Mouse (Mus musculus) small intestine, adult 2 months (tissue): Measurements from ENCODE around the gene Spcs3. TPM values are rescaled to one million over a fixed set of nuclear protein-coding genes. Genes with fewer than 3 reads are reported as not detected.
A peak's percentile ranks its signal among the peaks of the same experiment; 100 is the strongest.

ENCODE experiments used
- H3K27ac ChIP-seq: fragments of 200-500 bp; 2 replicates; pipeline ENCODE4 v1.5.1; 2012; ENCODE audit warnings: low read depth, low read length, control low read depth, inconsistent platforms; ENCODE audit not compliant: insufficient read depth
- H3K27me3 ChIP-seq: fragments of 200-500 bp; 2 replicates; pipeline ENCODE4 v1.6.1; 2012; ENCODE audit warnings: mild to moderate bottlenecking, moderate library complexity, low read length, inconsistent platforms; ENCODE audit not compliant: control insufficient read depth, insufficient read depth
- H3K36me3 ChIP-seq: fragments of 200-500 bp; 2 replicates; pipeline ENCODE4 v1.6.1; 2012; ENCODE audit warnings: mild to moderate bottlenecking, low read length, control low read depth, inconsistent platforms; ENCODE audit not compliant: control insufficient read depth, insufficient read depth
- H3K4me1 ChIP-seq: fragments of 200-500 bp; 2 replicates; pipeline ENCODE4 v1.6.1; 2012; ENCODE audit warnings: low read length, inconsistent platforms, mixed read lengths; ENCODE audit not compliant: control insufficient read depth, insufficient read depth, insufficient read length
- H3K4me3 ChIP-seq: fragments of 200-500 bp; 2 replicates; pipeline ENCODE4 v1.5.1; 2012; ENCODE audit warnings: low read depth, mild to moderate bottlenecking, control low read depth, inconsistent platforms, low read length, moderate library complexity
- CTCF ChIP-seq: fragments of 200-500 bp; IDR thresholded peaks from 2 replicates; pipeline ENCODE4 v1.5.1; 2012; ENCODE audit warnings: low read depth, mild to moderate bottlenecking, control low read depth, inconsistent platforms, low read length, moderate library complexity, mixed read lengths; ENCODE audit not compliant: insufficient replicate concordance, insufficient read length; ENCODE audit errors: extremely low read depth
- POLR2A ChIP-seq: fragments of 200-500 bp; IDR thresholded peaks from 2 replicates; pipeline ENCODE4 v1.6.1; 2012; ENCODE audit warnings: low read depth, mild to moderate bottlenecking, control low read depth, inconsistent platforms, low read length, moderate library complexity
- WGBS: fragments of 180-500 bp; shearing (Covaris S2); methylation state at CpG from one replicate; pipeline ENCODE4 v1.1.7; 2018; 5-methylcytosine and 5-hydroxymethylcytosine counted together
- polyA plus RNA-seq: library from polyadenylated mRNA; depleted of rRNA; stranded (reverse); fragments of >200 nt; gene quantifications from 2 replicates; pipeline ENCODE4 v1.2.3, GENCODE M21; 2012; rRNA removed

Gene Spcs3
- 2.4 and 2.9 TPM in 2 replicates for polyA plus RNA-seq

- H3K27ac ChIP-seq = peak within 1 kb of the TSS; percentile 92
- H3K27me3 ChIP-seq = no peaks in the 10 kb centered on the region
- H3K36me3 ChIP-seq = peaks cover 1% of the 10 kb centered on the region
- H3K4me3 ChIP-seq = peak within 1 kb of the TSS; percentile 99
- TF ChIP-seq CTCF = no peak
- peak; percentile 18; the same call in 1 of the 2 replicates for TF ChIP-seq POLR2A
- no peaks in the 10 kb centered on the region for H3K4me1 ChIP-seq
- WGBS = under 1% methylated on average over 88 of the region's 89 CpGs
These were observed at the start of gene Spcs3, which contains the start of gene Asb5 for GRCm38 (mm10) chr8:54529382-54530296. Gene Spcs3 (minus strand): TSS chr8:54529998. Gene Asb5 (plus strand): TSS chr8:54529580.

DNA sequence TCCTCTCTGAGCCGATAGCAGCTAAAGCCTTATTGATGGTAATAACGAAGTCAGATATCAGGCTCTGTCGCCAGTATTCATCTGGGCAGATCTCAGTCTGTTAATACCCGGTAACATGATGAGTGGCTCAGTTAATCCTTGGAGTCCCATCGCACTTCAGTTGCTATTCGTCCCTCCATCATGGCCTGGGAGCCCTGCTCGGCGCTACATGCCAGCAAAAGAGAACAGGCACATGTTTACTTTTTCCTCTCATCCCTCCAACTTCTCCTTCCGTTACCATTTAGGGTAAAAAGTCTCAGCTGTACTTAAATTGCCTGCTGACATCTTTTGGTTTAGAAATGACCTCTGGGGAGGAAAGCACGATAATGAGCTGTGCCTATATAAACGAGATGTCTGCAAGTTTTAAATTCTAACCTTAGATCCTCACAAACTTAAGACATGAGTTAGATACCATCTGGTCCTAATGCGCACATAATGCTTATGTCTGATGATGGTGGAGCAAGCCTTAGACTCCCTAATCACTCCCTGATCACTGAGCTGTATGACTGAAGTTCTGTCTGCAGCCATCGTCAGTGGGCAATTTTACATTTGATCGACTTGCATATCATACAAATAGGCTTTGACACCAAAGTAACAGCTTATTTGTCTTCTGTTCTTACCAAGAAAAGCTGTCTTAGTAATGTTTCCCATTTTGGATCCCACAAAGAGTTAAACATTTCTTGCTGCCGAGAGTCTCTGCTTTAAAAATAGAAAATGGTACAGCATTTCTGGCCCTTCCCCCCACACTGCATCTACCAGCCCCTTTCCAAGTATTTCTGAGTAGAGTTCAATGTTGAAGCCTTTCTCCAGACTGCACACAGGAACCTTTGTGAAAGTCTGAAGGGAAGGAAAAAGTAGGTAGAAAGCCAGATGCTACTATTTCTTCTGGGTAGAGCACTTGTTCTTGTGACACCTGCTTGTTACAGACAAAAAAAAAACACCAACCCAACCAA is 41.1 kb upstream of the Spcs3 start:
- WGBS = 76% methylated on average over 15 of the region's 15 CpGs

DNA sequence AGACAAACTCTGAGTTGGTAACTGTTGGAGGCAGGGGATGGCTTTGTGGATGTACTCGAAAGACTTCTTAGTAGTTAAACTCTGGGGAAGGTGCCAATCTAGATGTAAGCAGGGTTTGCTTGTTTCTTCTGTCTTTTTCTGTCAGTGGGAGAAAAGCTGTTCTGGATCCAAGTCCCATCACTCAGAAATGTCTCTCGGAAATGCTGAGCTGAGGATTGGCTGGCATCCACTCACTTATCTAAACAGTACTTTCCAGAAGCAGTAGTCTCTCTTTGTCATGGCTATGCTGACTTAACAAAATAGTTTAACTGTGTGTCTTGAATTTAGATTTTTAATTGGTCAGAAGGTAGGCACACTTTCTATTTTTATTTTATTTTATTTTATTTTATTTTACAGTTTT is 37.4 kb upstream of the Spcs3 start:
- 67% methylated on average over 2 of the region's 2 CpGs for WGBS
- H3K27me3 ChIP-seq = no peaks in the 10 kb centered on the region
- no peaks in the 10 kb centered on the region for H3K36me3 ChIP-seq
- TF ChIP-seq CTCF (no peak), POLR2A (no peak)
- no peak overlapping the region for H3K4me3 ChIP-seq
- H3K27ac ChIP-seq = no peak overlapping the region
- no peaks in the 10 kb centered on the region for H3K4me1 ChIP-seq

More for the DNA sequence above, 41.1 kb upstream of the Spcs3 start:
- TF ChIP-seq POLR2A = no peak
- no peak for TF ChIP-seq CTCF
- Histone ChIP-seq H3K36me3 (no peaks in the 10 kb centered on the region), H3K4me1 (no peaks in the 10 kb centered on the region), H3K27ac (no peak overlapping the region; the same call in 1 of the 2 replicates), H3K27me3 (no peaks in the 10 kb centered on the region), H3K4me3 (no peak overlapping the region)

- H3K4me3 ChIP-seq = no peak overlapping the region
- no peaks in the 10 kb centered on the region for H3K4me1 ChIP-seq
- TF ChIP-seq POLR2A = no peak
- no peak for TF ChIP-seq CTCF
- 79% methylated on average over 7 of the region's 7 CpGs for WGBS
- no peak overlapping the region for H3K27ac ChIP-seq
- H3K27me3 ChIP-seq = no peaks in the 10 kb centered on the region
- H3K36me3 ChIP-seq = no peaks in the 10 kb centered on the region
These were observed 35.9 kb upstream of the Spcs3 start for GRCm38 (mm10) chr8:54565603-54566260.

DNA sequence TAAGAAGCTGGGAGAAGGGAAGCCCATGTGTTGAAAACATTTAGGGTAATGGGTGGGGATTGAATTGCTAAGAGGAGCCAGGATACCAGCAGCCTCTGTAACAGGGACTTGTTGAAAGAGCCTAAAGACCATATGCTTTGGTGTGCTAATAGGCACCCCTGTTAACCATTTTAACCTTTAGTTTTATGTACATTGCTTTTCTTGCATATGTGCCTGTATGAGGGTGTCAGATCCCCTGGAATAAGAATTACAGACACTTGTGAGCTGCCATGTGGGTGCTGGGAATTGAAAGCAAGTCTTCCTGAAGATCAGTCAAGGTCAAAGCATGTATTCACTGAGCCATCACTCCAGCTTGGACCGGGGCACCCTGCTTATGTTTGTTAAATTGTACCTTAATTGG is 35.4 kb upstream of the Spcs3 start:
- Histone ChIP-seq H3K27me3 (no peaks in the 10 kb centered on the region), H3K36me3 (no peaks in the 10 kb centered on the region), H3K4me1 (no peaks in the 10 kb centered on the region), H3K4me3 (no peak overlapping the region), H3K27ac (no peak overlapping the region)
- WGBS = 88% methylated on average over 1 of the region's 1 CpGs
- TF ChIP-seq CTCF (no peak), POLR2A (no peak)

DNA sequence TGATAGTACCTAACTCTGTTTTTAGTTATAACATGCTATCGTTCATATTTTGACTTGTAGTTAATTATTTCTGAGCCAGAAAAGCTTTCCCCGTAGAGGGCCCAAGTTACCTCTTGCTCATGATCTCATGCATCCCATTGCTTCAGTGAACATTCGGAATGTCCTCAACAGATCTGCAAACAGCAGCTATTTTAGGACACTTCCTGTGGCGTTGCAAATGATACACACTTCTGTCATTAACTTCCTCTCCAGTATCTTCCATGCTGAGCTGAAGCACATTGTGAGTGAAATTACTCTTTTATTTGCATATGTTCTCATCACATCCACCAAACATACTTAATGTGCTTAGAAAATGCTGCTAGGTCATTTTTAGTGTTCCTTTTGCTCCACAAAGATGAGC is 32.3 kb upstream of the Spcs3 start:
- no peak overlapping the region for H3K27ac ChIP-seq
- no peaks in the 10 kb centered on the region for H3K4me1 ChIP-seq
- TF ChIP-seq POLR2A (no peak), CTCF (no peak)
- H3K36me3 ChIP-seq = no peaks in the 10 kb centered on the region
- WGBS = 63% methylated on average over 4 of the region's 4 CpGs
- H3K27me3 ChIP-seq = no peaks in the 10 kb centered on the region
- no peak overlapping the region for H3K4me3 ChIP-seq
